Mouse (Mus musculus) ES-Bruce4 (cell line): Measurements from ENCODE around the gene Tcp10a.

Experiments used
- CTCF ChIP-seq: IDR thresholded peaks from one replicate; pipeline ENCODE4 v1.8.1; 2011; ENCODE audit warnings: low read depth, low read length
- EP300 ChIP-seq: IDR thresholded peaks from 2 replicates; pipeline ENCODE4 v1.6.1; 2011; ENCODE audit warnings: low read depth, low read length; ENCODE audit not compliant: insufficient read depth
- POLR2A ChIP-seq: IDR thresholded peaks from one replicate; pipeline ENCODE4 v1.8.1; 2011; ENCODE audit warnings: low read length; ENCODE audit not compliant: insufficient read depth

GRCm38 (mm10) chr17:7284297-7284910 is 40.0 kb upstream of the Tcp10a start:
- no peak for TF ChIP-seq POLR2A
- no peak for TF ChIP-seq CTCF
- no peak for TF ChIP-seq EP300
